Mouse (Mus musculus) hindbrain, embryonic 11.5 days (tissue): ENCODE measurements around the gene Dgki. TPM values are rescaled to one million over a fixed set of nuclear protein-coding genes. Genes with fewer than 3 reads are reported as not detected.

Source experiments
- ATAC-seq: fragments of 200-750 bp; cut with Nextera tagmentation; 2 replicates; pipeline ENCODE4 v1.8.0; 2017; ENCODE audit warnings: mild to moderate bottlenecking, moderate TSS enrichment, moderate library complexity; ENCODE audit not compliant: low FRiP score
- DNase-seq: peaks from one replicate; pipeline ENCODE4 v3.0.0-alpha.2; 2015; ENCODE audit warnings: low spot score
- H3K27ac ChIP-seq: fragments of 300-500 bp; sonication (generic); 2 replicates; pipeline ENCODE4 v1.5.1; 2014; ENCODE audit warnings: mild to moderate bottlenecking, low read depth, low read length
- H3K27me3 ChIP-seq: fragments of 300-500 bp; sonication (generic); 2 replicates; pipeline ENCODE4 v1.6.1; 2014; ENCODE audit warnings: mild to moderate bottlenecking, low read length, moderate library complexity, mixed read lengths; ENCODE audit not compliant: control insufficient read depth, insufficient read depth
- H3K36me3 ChIP-seq: fragments of 300-500 bp; sonication (generic); 2 replicates; pipeline ENCODE4 v1.6.1; 2014; ENCODE audit warnings: mild to moderate bottlenecking, low read length, moderate library complexity, mixed read lengths; ENCODE audit not compliant: control insufficient read depth, insufficient read depth
- H3K4me1 ChIP-seq: fragments of 300-500 bp; sonication (generic); replicated peaks from 2 replicates; pipeline ENCODE4 v1.6.1; 2014; ENCODE audit warnings: low read length, mixed read lengths; ENCODE audit not compliant: control insufficient read depth, insufficient read depth
- H3K4me2 ChIP-seq: fragments of 300-500 bp; sonication (generic); replicated peaks from 2 replicates; pipeline ENCODE4 v1.6.1; 2014; ENCODE audit warnings: mild to moderate bottlenecking, low read depth, low read length
- H3K4me3 ChIP-seq: fragments of 300-500 bp; sonication (generic); 2 replicates; pipeline ENCODE4 v1.5.1; 2014; ENCODE audit warnings: low read depth, low read length
- H3K9ac ChIP-seq: fragments of 300-500 bp; sonication (generic); 2 replicates; pipeline ENCODE4 v1.6.1; 2014; ENCODE audit warnings: low read depth, low read length
- H3K9me3 ChIP-seq: fragments of 300-500 bp; sonication (generic); 2 replicates; pipeline ENCODE4 v1.6.1; 2016; ENCODE audit warnings: low read length; ENCODE audit not compliant: control insufficient read depth
- WGBS: fragments of 180-500 bp; shearing (Covaris S2); extraction: QIAGEN DNeasy Blood & Tissue Kit; methylation state at CpG from one replicate; pipeline ENCODE4 v1.1.7; 2014; 5-methylcytosine and 5-hydroxymethylcytosine counted together
- polyA plus RNA-seq: library from polyadenylated mRNA; unstranded; fragments of >200 nt; fragmentation: Nextera tagmentation; extraction: Ambion mirVana; gene quantifications from 2 replicates; pipeline ENCODE4 v1.2.1, GENCODE M21; 2014

Dgki gene
- polyA plus RNA-seq, 1 experiment from 2014 or later: 2.6 TPM

DNA sequence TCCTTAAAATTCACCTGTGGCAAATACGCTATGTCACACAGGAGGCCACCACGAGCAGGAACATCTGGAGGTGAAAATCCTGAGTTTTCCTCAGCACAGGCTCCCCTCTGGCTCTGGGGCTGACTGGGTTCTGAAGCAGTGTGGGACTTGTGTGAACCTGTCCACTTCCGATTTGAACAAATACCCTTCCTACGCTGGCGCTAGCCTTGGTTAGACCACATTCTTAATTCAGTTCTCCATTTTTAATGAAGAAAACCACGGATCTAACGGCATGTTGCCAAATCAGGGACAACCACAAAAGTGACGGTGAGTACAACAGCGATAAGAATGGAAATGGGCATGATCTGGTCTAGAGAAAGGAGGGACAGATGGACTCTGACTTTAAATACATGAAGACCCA, 15.1 kb downstream of the Dgki start:
- Histone ChIP-seq H3K27ac (no peak overlapping the region), H3K9me3 (no peaks in the 10 kb centered on the region), H3K9ac (no peak overlapping the region), H3K36me3 (no peaks in the 10 kb centered on the region), H3K4me1 (no peaks in the 10 kb centered on the region), H3K4me2 (no peak overlapping the region), H3K4me3 (no peak overlapping the region), H3K27me3 (no peaks in the 10 kb centered on the region)
- ATAC-seq: no peak
- no peak for DNase-seq
- 92% methylated on average over 9 of the region's 9 CpGs for WGBS

DNA sequence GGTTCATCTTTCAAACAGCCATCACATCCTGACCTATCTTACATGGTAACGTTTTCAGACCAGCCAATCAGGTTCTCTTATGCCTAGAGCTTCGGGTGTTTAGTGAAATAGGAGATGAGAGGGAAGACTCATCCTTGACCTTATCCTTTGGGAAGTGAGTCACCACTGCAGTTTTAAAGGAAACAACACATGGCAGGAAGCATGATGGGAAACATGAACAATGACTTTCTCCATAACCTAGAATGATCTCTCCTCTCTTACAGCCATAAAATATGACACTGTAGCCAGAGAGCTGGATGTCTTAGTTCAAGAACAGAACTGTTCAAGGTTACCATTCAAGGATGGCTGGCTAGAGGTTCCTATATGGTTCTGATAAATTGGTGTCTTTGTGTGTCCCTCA, 16.6 kb downstream of the Dgki start:
- Histone ChIP-seq H3K27me3 (no peaks in the 10 kb centered on the region), H3K27ac (no peak overlapping the region), H3K4me2 (no peak overlapping the region), H3K9me3 (no peaks in the 10 kb centered on the region), H3K4me3 (no peak overlapping the region), H3K9ac (no peak overlapping the region), H3K36me3 (no peaks in the 10 kb centered on the region), H3K4me1 (no peaks in the 10 kb centered on the region)
- ATAC-seq (no peak), DNase-seq (no peak)
- WGBS: 69% methylated on average over 2 of the region's 2 CpGs

GRCm38 (mm10) chr6:37282659-37283058, 17.3 kb downstream of the Dgki start:
- 74% methylated on average over 1 of the region's 1 CpGs for WGBS
- DNase-seq: no peak

DNA sequence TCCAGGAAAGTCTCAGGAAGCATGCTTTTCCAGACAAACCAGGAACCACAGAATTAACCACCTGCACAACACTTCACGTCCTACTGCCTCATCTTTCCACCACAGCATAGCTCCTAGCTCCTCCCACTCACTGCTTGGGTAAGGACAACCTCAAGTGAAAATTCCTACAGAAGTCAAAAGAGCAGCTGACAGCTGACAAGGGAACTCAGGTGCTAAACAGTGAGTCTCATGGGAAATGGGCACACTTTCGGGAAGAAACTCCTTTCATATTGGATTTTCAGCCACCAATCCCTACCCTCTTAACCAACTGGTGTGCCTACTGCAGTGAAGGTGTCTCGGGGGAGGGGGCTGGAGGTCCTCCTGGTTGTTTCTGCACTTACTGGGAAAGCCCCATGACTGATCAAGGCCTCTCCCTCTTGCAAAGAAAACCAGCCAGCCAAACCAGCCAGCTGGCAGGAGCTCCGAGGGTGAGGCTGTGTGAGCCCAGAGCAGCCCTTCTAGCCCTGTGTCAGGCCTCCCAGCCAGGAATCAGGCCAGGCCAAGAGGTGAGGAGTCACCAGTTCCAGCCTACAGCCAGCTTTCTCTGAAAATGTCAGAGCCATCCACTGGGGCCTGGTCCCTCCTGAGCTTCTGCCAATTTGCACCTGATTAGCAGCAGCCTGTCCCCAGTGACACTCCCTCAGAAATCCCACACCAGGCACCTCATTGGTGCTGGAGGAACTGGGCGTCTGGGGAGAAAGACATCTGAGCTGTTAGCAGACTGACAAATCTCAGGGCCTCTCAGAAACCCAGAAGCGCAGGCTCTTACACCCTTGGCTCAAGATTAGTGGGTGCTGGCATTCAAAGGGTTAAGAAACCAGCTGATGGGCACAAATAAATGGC, 22.9 kb downstream of the Dgki start:
- 60% methylated on average over 6 of the region's 6 CpGs for WGBS
- DNase-seq: no peak
- H3K4me2 ChIP-seq: no peak overlapping the region
- no peaks in the 10 kb centered on the region for H3K36me3 ChIP-seq
- H3K9me3 ChIP-seq: no peaks in the 10 kb centered on the region
- H3K27ac ChIP-seq: no peak overlapping the region
- no peaks in the 10 kb centered on the region for H3K4me1 ChIP-seq
- H3K27me3 ChIP-seq: no peaks in the 10 kb centered on the region
- no peak overlapping the region for H3K9ac ChIP-seq
- no peak for ATAC-seq
- H3K4me3 ChIP-seq: no peak overlapping the region

More at GRCm38 (mm10) chr6:37282659-37283058, 17.3 kb downstream of the Dgki start:
- Histone ChIP-seq H3K9me3 (no peaks in the 10 kb centered on the region), H3K9ac (no peak overlapping the region), H3K27ac (no peak overlapping the region), H3K4me3 (no peak overlapping the region), H3K4me1 (no peaks in the 10 kb centered on the region), H3K4me2 (no peak overlapping the region), H3K27me3 (no peaks in the 10 kb centered on the region), H3K36me3 (no peaks in the 10 kb centered on the region)
- no peak for ATAC-seq

DNA sequence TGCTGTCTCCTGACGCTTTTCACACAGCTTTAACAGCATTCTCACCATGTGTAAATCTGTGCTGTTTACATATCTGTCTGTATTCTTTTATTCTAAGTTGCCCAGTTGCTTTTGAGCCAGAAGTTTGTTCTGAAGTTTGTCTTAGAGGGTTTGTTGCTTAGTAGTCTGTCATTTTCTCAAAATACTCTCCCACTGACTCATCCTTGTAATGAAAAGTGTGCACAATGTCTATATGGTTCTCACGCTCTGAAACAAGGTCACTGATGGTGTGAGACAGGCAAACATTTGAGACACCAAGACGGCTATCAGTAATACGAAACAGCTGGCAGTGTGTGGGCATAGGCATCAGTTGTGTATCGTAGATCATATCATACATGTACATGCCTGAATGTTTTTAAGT, 23.8 kb downstream of the Dgki start:
- Histone ChIP-seq H3K4me1 (no peaks in the 10 kb centered on the region), H3K27me3 (no peaks in the 10 kb centered on the region), H3K9ac (no peak overlapping the region), H3K4me2 (no peak overlapping the region), H3K4me3 (no peak overlapping the region), H3K27ac (no peak overlapping the region), H3K36me3 (no peaks in the 10 kb centered on the region), H3K9me3 (no peaks in the 10 kb centered on the region)
- whole genome bisulfite sequencing: 73% methylated on average over 5 of the region's 5 CpGs
- ATAC-seq (no peak), DNase-seq (no peak)

- no peak for ATAC-seq
These were observed 28.9 kb downstream of the Dgki start for GRCm38 (mm10) chr6:37270905-37271591.

DNA sequence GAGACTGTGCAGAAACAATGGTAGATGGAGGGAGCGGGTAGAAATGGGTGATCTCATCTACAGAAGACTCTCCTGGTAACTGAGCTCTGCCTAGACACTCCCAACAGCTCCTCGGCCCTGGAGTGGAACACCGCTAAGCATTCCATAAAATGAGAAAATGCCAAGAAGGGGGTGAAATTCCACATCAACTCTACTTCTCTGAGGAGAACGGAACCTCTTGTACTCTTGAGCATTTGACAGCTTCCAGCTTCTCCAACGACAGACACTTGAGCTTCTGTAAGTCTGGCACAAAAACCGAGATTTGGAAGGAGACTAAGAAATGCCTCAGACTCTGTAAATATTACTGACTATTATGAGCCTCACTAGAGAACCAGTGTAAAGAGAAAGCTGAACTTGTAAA, 31.4 kb downstream of the Dgki start:
- DNase-seq: no peak
- Histone ChIP-seq H3K4me2 (no peak overlapping the region), H3K9ac (no peak overlapping the region), H3K9me3 (no peaks in the 10 kb centered on the region), H3K27me3 (no peaks in the 10 kb centered on the region), H3K36me3 (no peaks in the 10 kb centered on the region), H3K4me1 (no peaks in the 10 kb centered on the region), H3K4me3 (no peak overlapping the region), H3K27ac (no peak overlapping the region)
- no peak for ATAC-seq
- WGBS: 87% methylated on average over 6 of the region's 6 CpGs

More at GRCm38 (mm10) chr6:37270905-37271591, 28.9 kb downstream of the Dgki start:
- no peak overlapping the region for H3K4me2 ChIP-seq
- no peak overlapping the region for H3K27ac ChIP-seq
- no peaks in the 10 kb centered on the region for H3K36me3 ChIP-seq
- no peaks in the 10 kb centered on the region for H3K4me1 ChIP-seq
- no peaks in the 10 kb centered on the region for H3K27me3 ChIP-seq
- WGBS: 80% methylated on average over 8 of the region's 8 CpGs
- no peaks in the 10 kb centered on the region for H3K9me3 ChIP-seq
- H3K9ac ChIP-seq: no peak overlapping the region
- DNase-seq: no peak
- H3K4me3 ChIP-seq: no peak overlapping the region

DNA sequence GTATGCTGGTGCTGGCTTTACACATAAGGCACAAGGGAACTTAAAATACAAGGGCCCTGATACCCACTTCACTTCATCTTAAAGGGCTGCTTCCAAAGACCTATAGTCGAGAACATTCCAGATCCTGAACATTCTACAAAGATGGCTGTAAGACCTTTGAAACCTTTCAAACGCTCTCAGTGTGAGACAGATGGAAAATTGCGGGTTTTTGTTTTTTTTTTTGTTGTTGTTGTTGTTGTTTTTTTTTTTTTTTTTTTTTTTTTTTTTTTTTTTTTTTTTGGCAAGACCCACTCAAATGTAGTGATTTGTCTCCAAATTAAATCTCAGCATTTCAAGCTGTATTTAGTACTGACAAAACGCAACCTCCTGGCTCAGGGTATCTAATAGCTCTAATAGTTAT, 32.0 kb downstream of the Dgki start:
- Histone ChIP-seq H3K4me1 (no peaks in the 10 kb centered on the region), H3K9me3 (no peaks in the 10 kb centered on the region), H3K27me3 (no peaks in the 10 kb centered on the region), H3K4me2 (no peak overlapping the region), H3K9ac (no peak overlapping the region), H3K4me3 (no peak overlapping the region), H3K27ac (no peak overlapping the region), H3K36me3 (no peaks in the 10 kb centered on the region)
- 89% methylated on average over 4 of the region's 4 CpGs for WGBS
- ATAC-seq (no peak), DNase-seq (no peak)

DNA sequence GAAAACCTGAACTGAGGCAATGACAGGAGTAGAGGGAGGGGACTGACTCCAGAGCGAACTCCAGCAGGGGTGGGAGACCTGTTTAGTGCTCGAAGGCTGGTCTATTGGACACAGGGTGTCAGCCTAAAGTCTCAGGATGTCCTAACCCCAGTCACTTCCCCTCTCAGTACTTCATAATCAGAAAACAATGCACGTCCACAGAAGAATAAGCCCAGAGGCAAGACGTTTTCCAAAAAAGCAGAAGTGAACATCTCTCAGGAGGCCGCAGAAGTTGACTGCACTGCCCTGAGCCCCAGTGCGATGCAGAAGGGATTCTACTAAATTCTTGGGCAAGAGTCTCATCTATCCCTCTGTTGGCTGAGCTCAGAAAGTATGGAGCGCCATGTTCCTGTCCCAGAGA, 37.5 kb downstream of the Dgki start:
- H3K4me2 ChIP-seq: no peak overlapping the region
- H3K4me1 ChIP-seq: no peaks in the 10 kb centered on the region
- H3K27ac ChIP-seq: no peak overlapping the region
- H3K4me3 ChIP-seq: no peak overlapping the region
- DNase-seq: no peak
- H3K36me3 ChIP-seq: no peaks in the 10 kb centered on the region
- WGBS: 90% methylated on average over 7 of the region's 7 CpGs
- no peak overlapping the region for H3K9ac ChIP-seq
- no peaks in the 10 kb centered on the region for H3K9me3 ChIP-seq
- H3K27me3 ChIP-seq: no peaks in the 10 kb centered on the region
- ATAC-seq: no peak
